Mouse (Mus musculus): ENCODE results near the gene Slc24a4.
"Not testable (repeated sequence)": the region's sequence is repeated elsewhere in the genome, so short reads cannot be mapped to it uniquely, and the experiment has no call there.

The Slc24a4 gene

GRCm38 (mm10) chr12:102250316-102250715 is 121.8 kb downstream of the Slc24a4 start:
- no peak for DNase-seq (ENCODE audit: low read depth)

GRCm38 (mm10) chr12:102251070-102251469 is 122.5 kb downstream of the Slc24a4 start:
- DNase-seq (ENCODE audit: low read depth): no peak

GRCm38 (mm10) chr12:102251985-102252384 is 123.5 kb downstream of the Slc24a4 start:
- no peak for DNase-seq (ENCODE audit: low read depth)

GRCm38 (mm10) chr12:102252525-102252924 is 124.0 kb downstream of the Slc24a4 start:
- no peak for DNase-seq (ENCODE audit: low read depth)

GRCm38 (mm10) chr12:102255012-102255411 is 126.5 kb downstream of the Slc24a4 start:
- no peak for DNase-seq (ENCODE audit: low read depth)

GRCm38 (mm10) chr12:102258522-102259112 is 130.1 kb downstream of the Slc24a4 start:
- peak; percentile 35 for DNase-seq (ENCODE audit: low read depth)

- no peak for DNase-seq (ENCODE audit: low read depth)
These were observed 133.4 kb downstream of the Slc24a4 start for GRCm38 (mm10) chr12:102261933-102262396.

- DNase-seq (ENCODE audit: low read depth): no peak
These were observed 134.3 kb downstream of the Slc24a4 start for GRCm38 (mm10) chr12:102262809-102263208.

- no peak for DNase-seq (ENCODE audit: low read depth)
These were observed 134.7 kb downstream of the Slc24a4 start for GRCm38 (mm10) chr12:102263249-102263648.

GRCm38 (mm10) chr12:102266433-102266832 is 137.9 kb downstream of the Slc24a4 start:
- no peak for DNase-seq (ENCODE audit: low read depth)

GRCm38 (mm10) chr12:102269144-102269543 is 140.6 kb downstream of the Slc24a4 start:
- no peak for DNase-seq (ENCODE audit: low read depth)

- no peak for DNase-seq (ENCODE audit: low read depth)
These were observed 142.4 kb downstream of the Slc24a4 start for GRCm38 (mm10) chr12:102270776-102271405.

GRCm38 (mm10) chr12:102271447-102271846 is 142.9 kb downstream of the Slc24a4 start:
- no peak for DNase-seq (ENCODE audit: low read depth)

- DNase-seq (ENCODE audit: low read depth): no peak
These were observed 147.4 kb downstream of the Slc24a4 start for GRCm38 (mm10) chr12:102275833-102276443.

- DNase-seq (ENCODE audit: low read depth): not testable (repeated sequence)
These were observed 151.8 kb downstream of the Slc24a4 start for GRCm38 (mm10) chr12:102280290-102280689.

- no peak for DNase-seq (ENCODE audit: low read depth)
These were observed 152.5 kb downstream of the Slc24a4 start for GRCm38 (mm10) chr12:102280867-102281503.

GRCm38 (mm10) chr12:102282126-102282525 is 153.6 kb downstream of the Slc24a4 start:
- DNase-seq (ENCODE audit: low read depth): no peak

- no peak for DNase-seq (ENCODE audit: low read depth)
These were observed 154.4 kb downstream of the Slc24a4 start, which contains the start of gene Rin3 for GRCm38 (mm10) chr12:102282763-102283482. Gene Rin3 (plus strand): TSS chr12:102283048.

GRCm38 (mm10) chr12:102283483-102284266 is 155.1 kb downstream of the Slc24a4 start:
- no peak for DNase-seq (ENCODE audit: low read depth)

GRCm38 (mm10) chr12:102284267-102284610 is 155.7 kb downstream of the Slc24a4 start:
- DNase-seq (ENCODE audit: low read depth): no peak

GRCm38 (mm10) chr12:102284618-102285159 is 156.2 kb downstream of the Slc24a4 start:
- no peak for DNase-seq (ENCODE audit: low read depth)

All from c-Kit-positive CD71-negative TER-119-negative erythroid progenitor cells, embryonic 14.5 days (primary cell).